Mouse (Mus musculus) erythroid progenitor cell, adult 5-6 weeks (primary cell): ENCODE measurements around the gene Aspscr1. TPM values are rescaled to one million over a fixed set of nuclear protein-coding genes. Genes with fewer than 3 reads are reported as not detected.

Source experiments
- ATAC-seq: replicated peaks from 2 replicates; pipeline ENCODE4 v1.8.0; 2016; ENCODE audit warnings: moderate number of reproducible peaks, mild to moderate bottlenecking, moderate TSS enrichment, inconsistent platforms; ENCODE audit not compliant: poor library complexity, low FRiP score, severe bottlenecking
- total RNA-seq, 2 experiments: library from RNA; stranded (forward) in 1 of 2; stranded (reverse) in 1 of 2; fragments of 150-400 nt in 1 of 2; fragments of 186-747, 209-891 nt in 1 of 2; gene quantifications; 2 replicates each; pipeline versions ENCODE4 v1.2.3 to v1.2.4; 2015 to 2017; ENCODE audit warnings: low replicate concordance in 2 of 2

Gene Aspscr1
- total RNA-seq, 2 experiments from 2014 or later = 33.1 to 59.7 TPM

DNA sequence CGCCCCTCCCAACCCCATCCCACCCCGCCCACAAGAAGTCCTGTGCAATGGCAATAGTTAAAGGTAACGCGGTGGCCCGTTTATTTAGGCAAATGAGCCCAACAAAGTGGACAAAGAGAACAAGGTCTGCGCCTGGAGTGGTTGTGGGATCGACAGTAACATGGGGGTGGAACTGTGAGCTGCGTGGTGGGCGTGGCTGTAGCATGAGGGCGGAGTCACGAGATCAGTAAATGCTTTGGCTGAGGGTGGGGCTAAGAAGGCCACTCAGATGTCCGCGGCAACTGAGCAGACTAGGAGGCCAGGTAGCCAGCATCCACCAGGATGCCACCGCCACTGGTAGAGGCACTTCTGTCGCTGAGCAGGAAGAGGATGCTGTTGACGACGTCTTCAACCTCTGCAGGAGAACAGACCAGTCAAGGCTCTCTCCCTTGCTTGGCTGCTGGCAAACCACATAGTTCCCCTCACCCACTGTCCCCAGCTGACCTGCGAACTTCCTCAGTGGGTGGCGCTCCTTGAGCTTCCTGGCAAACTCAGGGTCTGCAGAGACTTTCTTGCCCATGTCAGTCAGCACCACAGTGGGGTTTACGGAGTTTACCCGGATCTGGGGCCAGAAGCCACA, 56.8 kb downstream of the Aspscr1 start:
- ATAC-seq = 0 out of 2 replicates have a peak, but pooled peaks have one; percentile 33

GRCm38 (mm10) chr11:120730331-120730870, 57.6 kb downstream of the Aspscr1 start:
- no peak for ATAC-seq

DNA sequence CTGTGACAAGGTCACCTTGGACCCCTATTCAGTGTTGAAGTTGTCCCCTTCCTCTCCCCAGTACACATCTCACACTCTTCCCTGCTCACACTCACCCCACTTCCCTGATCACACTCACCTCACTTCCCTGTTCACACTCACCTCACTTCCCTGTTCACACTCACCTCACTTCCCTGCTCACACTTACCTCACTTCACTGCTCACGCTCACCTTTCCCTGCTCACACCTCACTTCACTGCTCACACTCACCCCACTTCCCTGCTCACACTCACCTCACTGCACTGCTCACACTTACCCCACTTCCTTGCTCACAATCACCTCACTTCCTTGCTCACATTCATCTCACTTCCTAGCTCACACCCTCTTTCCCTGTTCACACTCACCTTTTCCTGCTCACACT, 58.6 kb downstream of the Aspscr1 start:
- ATAC-seq = no peak

DNA sequence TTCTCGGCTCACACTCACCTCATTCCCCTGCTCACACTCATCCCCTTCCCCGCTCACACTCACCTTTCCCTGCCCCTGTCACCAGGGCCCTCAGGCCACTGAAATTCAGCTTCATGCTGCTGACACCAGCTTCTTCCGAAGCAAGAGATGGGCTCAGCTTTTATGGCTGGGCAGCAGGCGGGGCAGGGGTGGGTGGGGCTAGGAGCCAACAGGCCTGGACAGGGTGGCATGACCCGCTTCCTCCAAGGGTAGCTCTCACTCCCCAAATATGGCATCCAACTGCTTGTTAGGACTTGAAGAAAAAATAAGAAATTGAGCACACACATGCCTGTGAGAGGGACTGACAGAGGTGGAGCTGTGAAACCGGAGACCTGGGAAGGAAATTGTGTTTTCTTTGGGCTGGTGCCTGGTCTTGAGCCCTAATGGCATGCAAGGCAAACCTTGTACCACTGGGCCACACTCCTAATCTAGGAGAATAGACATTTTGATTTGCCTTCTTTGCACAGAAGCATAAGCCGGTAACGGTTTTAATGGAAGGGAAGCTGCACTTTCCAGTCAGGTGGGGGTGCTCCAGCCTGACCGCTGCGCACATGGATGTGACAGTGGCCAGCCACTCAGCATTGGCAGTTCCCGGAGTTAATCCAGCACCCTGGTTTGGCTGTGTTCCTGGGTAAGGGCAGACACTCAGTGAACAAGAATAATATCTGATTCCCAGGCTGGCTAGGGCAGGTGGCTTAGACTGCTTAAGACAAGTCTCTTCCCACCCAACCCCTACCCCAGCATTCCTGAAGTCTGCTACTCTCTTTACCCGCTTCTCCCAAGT, 59.3 kb downstream of the Aspscr1 start, which contains the start of gene Cbr2:
Gene Cbr2, minus strand, starts transcription at position 257 of the 823 bp plus-strand sequence.
- ATAC-seq = no peak

DNA sequence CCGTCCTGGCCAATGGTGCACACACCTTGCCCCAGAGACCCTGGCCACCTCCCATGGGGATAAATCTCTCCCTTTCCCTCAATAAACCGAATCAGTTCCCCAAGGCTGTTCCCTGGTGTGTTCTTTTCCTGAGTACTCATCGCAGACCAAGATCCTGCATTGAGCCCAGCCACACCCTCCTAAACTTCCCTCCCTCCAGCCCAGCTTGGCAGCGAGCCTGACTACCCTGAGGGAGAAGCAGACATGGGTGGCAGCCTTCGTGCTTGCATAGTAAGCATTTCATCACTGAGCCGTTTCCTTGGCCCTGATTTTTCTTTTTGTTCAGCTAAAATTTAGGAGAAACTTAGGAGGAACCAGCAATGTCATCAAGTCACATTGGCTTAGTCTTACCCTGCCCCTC, 60.7 kb downstream of the Aspscr1 start:
- no peak for ATAC-seq

DNA sequence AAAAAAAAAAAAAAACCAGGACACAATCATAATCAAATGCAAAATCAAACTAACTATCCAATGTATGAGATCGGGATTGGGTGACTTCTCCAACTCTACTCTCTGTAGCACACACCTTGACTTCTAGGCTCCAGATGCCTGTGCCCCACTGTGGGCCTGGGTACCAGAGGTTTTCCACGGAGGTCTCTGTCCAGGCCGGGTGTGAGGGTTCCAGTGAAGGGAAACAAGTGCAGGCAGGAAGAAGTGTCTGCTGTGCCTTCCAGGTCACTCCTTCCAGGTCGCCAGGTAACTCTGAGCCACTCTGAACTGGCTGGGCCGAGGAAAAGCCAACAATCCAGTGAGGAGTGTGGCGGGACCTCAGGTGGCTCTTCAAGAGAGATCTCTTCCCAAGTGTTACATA, 63.7 kb downstream of the Aspscr1 start:
- no peak for ATAC-seq

- no peak for ATAC-seq
Measured at GRCm38 (mm10) chr11:120740981-120741380, 68.2 kb downstream of the Aspscr1 start.

DNA sequence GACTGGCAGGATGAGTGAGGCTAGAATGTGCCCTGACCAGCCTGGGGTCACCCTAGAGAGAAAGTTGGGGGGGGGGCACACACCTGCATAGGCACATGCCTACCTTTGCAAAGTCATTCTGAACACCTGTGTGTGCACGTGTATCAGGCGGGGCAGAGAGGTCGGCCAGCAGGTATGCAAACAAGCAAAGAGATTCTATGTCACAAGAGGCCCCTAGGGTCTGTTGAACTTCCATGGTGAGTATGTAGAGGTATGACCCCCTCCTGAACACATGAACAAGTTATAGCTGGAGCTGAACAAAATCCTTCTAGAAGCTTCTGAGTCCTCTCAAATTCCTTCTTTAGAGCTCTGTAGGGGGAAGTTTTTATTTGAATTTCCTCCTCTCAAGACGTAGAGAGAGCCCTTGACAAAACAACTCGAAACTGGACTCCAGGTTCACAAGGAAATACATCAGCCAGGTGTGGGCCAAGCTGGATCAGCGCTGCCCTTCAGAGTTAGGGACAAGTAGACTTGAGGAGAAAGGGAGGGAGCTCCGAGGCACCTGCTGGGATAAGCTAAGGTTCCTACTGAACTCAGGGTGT, 71.4 kb downstream of the Aspscr1 start:
- ATAC-seq = no peak

DNA sequence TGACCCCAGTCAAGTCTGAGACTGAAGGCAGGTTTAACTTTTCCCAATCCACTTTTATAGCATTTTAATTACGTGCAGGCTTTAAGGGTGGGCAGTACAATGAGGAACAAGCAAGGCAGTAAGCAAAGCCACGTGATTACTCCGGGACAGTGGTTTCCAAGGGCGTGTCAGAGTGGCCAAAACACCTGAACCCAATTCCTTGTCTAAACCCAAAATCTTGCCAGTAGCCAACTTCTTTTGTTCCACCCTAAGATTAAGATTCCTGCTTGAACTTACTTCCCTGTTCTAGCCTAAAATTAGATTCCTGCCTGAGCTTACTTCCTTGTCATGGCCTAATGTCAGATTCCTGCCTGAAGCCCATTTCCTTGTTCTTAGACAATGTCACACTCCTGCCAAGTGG, 75.2 kb downstream of the Aspscr1 start:
- no peak for ATAC-seq

DNA sequence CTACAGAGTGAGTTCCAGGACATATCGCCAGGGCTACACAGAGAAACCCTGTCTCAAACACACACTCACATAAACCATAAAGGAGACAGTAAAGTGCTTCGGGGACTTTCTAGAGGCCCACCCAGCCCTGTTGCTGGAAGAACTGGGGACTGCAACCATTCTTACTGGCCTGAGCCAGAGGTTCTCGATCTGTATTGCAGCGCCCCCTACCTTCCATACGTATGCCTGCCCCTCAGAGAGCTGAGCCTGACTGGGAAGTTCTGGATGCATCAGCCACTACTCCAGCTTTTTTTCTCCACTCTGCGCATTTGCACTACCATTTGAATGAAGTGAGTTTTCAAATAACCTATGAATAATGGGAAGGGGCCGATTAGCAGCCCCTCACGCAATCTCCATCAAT, 76.7 kb downstream of the Aspscr1 start:
- ATAC-seq = peak; percentile 70; the same call in 1 of the 2 replicates

DNA sequence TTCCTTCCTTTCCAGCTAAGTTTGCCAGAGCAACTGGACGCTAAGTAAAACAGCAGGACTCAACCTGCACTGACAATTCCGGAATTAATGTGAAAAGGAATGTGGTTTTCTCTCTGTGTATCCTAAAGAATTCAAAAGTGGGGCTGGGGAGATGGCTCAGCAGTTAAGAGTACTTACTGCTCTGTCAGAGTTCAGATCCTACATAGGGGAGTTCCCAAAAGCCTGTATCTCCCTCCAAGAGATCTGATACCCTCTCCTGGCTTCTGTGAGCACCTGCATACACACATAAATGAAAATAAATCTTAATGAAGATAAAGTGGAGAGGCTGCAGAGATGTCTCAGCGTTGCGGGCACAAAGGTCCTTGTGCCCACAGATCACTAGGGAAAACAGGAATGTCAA, 78.8 kb downstream of the Aspscr1 start:
- ATAC-seq = no peak

Other genes with a start within 250 kb of the Aspscr1 start
Only the 30 nearest of the 32 such genes appear.
- not detected in 2 replicates for gene Pde6g, start 219.5 kb upstream of the Aspscr1 start, total RNA-seq (2015; ENCODE audit: low replicate concordance)
- not detected in 2 replicates for gene Pde6g, start 219.5 kb upstream of the Aspscr1 start, total RNA-seq (2017; ENCODE audit: low replicate concordance)
- gene Oxld1, start 214.9 kb upstream of the Aspscr1 start, total RNA-seq (2015; ENCODE audit: low replicate concordance) = 4.3 TPM in 1 of 2 replicates, not detected in the other
- gene Oxld1, start 214.9 kb upstream of the Aspscr1 start, total RNA-seq (2017; ENCODE audit: low replicate concordance) = 1.4 and 5.0 TPM in 2 replicates
- 5.8 and 26.8 TPM in 2 replicates for gene Ccdc137, start 214.9 kb upstream of the Aspscr1 start, total RNA-seq (2015; ENCODE audit: low replicate concordance)
- gene Ccdc137, start 214.9 kb upstream of the Aspscr1 start, total RNA-seq (2017; ENCODE audit: low replicate concordance) = 21.2 and 24.0 TPM in 2 replicates
- gene Arl16, start 205.4 kb upstream of the Aspscr1 start, total RNA-seq (2015; ENCODE audit: low replicate concordance) = 13.8 and 22.0 TPM in 2 replicates
- gene Arl16, start 205.4 kb upstream of the Aspscr1 start, total RNA-seq (2017; ENCODE audit: low replicate concordance) = 3.8 and 16.7 TPM in 2 replicates
- 10.8 and 17.6 TPM in 2 replicates for gene Mrpl12, start 188.4 kb upstream of the Aspscr1 start, total RNA-seq (2015; ENCODE audit: low replicate concordance)
- 11.6 and 13.7 TPM in 2 replicates for gene Mrpl12, start 188.4 kb upstream of the Aspscr1 start, total RNA-seq (2017; ENCODE audit: low replicate concordance)
- gene Slc25a10, start 181.1 kb upstream of the Aspscr1 start, total RNA-seq (2015; ENCODE audit: low replicate concordance) = 7.2 and 17.6 TPM in 2 replicates
- 25.4 and 40.1 TPM in 2 replicates for gene Slc25a10, start 181.1 kb upstream of the Aspscr1 start, total RNA-seq (2017; ENCODE audit: low replicate concordance)
- gene Gcgr, start 142.3 kb upstream of the Aspscr1 start, total RNA-seq (2015; ENCODE audit: low replicate concordance) = not detected in 2 replicates
- not detected in 2 replicates for gene Gcgr, start 142.3 kb upstream of the Aspscr1 start, total RNA-seq (2017; ENCODE audit: low replicate concordance)
- 19.8 and 23.5 TPM in 2 replicates for gene Mcrip1, start 123.2 kb upstream of the Aspscr1 start, total RNA-seq (2015; ENCODE audit: low replicate concordance)
- gene Mcrip1, start 123.2 kb upstream of the Aspscr1 start, total RNA-seq (2017; ENCODE audit: low replicate concordance) = 1.7 and 5.6 TPM in 2 replicates
- not detected in 2 replicates for gene Ppp1r27, start 121.8 kb upstream of the Aspscr1 start, total RNA-seq (2015; ENCODE audit: low replicate concordance)
- gene Ppp1r27, start 121.8 kb upstream of the Aspscr1 start, total RNA-seq (2017; ENCODE audit: low replicate concordance) = not detected in 2 replicates
- gene P4hb, start 99.7 kb upstream of the Aspscr1 start, total RNA-seq (2015; ENCODE audit: low replicate concordance) = 101 and 104 TPM in 2 replicates
- gene P4hb, start 99.7 kb upstream of the Aspscr1 start, total RNA-seq (2017; ENCODE audit: low replicate concordance) = 112 and 141 TPM in 2 replicates
- gene Arhgdia, start 91.3 kb upstream of the Aspscr1 start, total RNA-seq (2015; ENCODE audit: low replicate concordance) = 134 and 150 TPM in 2 replicates
- 45.3 and 49.3 TPM in 2 replicates for gene Arhgdia, start 91.3 kb upstream of the Aspscr1 start, total RNA-seq (2017; ENCODE audit: low replicate concordance)
- 72.9 and 87.2 TPM in 2 replicates for gene Alyref, start 74.6 kb upstream of the Aspscr1 start, total RNA-seq (2015; ENCODE audit: low replicate concordance)
- 142 and 227 TPM in 2 replicates for gene Alyref, start 74.6 kb upstream of the Aspscr1 start, total RNA-seq (2017; ENCODE audit: low replicate concordance)
- 28.1 and 35.0 TPM in 2 replicates for gene Anapc11, start 74.6 kb upstream of the Aspscr1 start, total RNA-seq (2015; ENCODE audit: low replicate concordance)
- 2.8 and 12.1 TPM in 2 replicates for gene Anapc11, start 74.6 kb upstream of the Aspscr1 start, total RNA-seq (2017; ENCODE audit: low replicate concordance)
- not detected in 2 replicates for gene Npb, start 64.5 kb upstream of the Aspscr1 start, total RNA-seq (2015; ENCODE audit: low replicate concordance)
- gene Npb, start 64.5 kb upstream of the Aspscr1 start, total RNA-seq (2017; ENCODE audit: low replicate concordance) = not detected in 2 replicates
- 13.3 and 14.7 TPM in 2 replicates for gene Pcyt2, start 55.0 kb upstream of the Aspscr1 start, total RNA-seq (2015; ENCODE audit: low replicate concordance)
- 20.7 and 23.1 TPM in 2 replicates for gene Pcyt2, start 55.0 kb upstream of the Aspscr1 start, total RNA-seq (2017; ENCODE audit: low replicate concordance)
- gene Sirt7, start 47.7 kb upstream of the Aspscr1 start, total RNA-seq (2015; ENCODE audit: low replicate concordance) = 59.9 and 61.3 TPM in 2 replicates
- 81.2 and 85.6 TPM in 2 replicates for gene Sirt7, start 47.7 kb upstream of the Aspscr1 start, total RNA-seq (2017; ENCODE audit: low replicate concordance)
- 36.0 TPM in 2 replicates for gene Mafg, start 39.4 kb upstream of the Aspscr1 start, total RNA-seq (2015; ENCODE audit: low replicate concordance)
- gene Mafg, start 39.4 kb upstream of the Aspscr1 start, total RNA-seq (2017; ENCODE audit: low replicate concordance) = 71.3 and 91.6 TPM in 2 replicates
- 2.1 TPM in 1 of 2 replicates, not detected in the other for gene Pycr1, start 29.2 kb upstream of the Aspscr1 start, total RNA-seq (2015; ENCODE audit: low replicate concordance)
- 1.1 TPM in 1 of 2 replicates, not detected in the other for gene Pycr1, start 29.2 kb upstream of the Aspscr1 start, total RNA-seq (2017; ENCODE audit: low replicate concordance)
- not detected in 2 replicates for gene Myadml2, start 24.8 kb upstream of the Aspscr1 start, total RNA-seq (2015; ENCODE audit: low replicate concordance)
- not detected in 2 replicates for gene Myadml2, start 24.8 kb upstream of the Aspscr1 start, total RNA-seq (2017; ENCODE audit: low replicate concordance)
- not detected in 2 replicates for gene Notum, start 11.8 kb upstream of the Aspscr1 start, total RNA-seq (2015; ENCODE audit: low replicate concordance)
- gene Notum, start 11.8 kb upstream of the Aspscr1 start, total RNA-seq (2017; ENCODE audit: low replicate concordance) = not detected in 2 replicates
- 7.1 and 35.3 TPM in 2 replicates for gene Cenpx, start 40.8 kb downstream of the Aspscr1 start, total RNA-seq (2015; ENCODE audit: low replicate concordance)
- 15.0 and 21.2 TPM in 2 replicates for gene Cenpx, start 40.8 kb downstream of the Aspscr1 start, total RNA-seq (2017; ENCODE audit: low replicate concordance)
- 3.4 and 6.1 TPM in 2 replicates for gene Lrrc45, start 41.0 kb downstream of the Aspscr1 start, total RNA-seq (2015; ENCODE audit: low replicate concordance)
- 12.3 and 12.9 TPM in 2 replicates for gene Lrrc45, start 41.0 kb downstream of the Aspscr1 start, total RNA-seq (2017; ENCODE audit: low replicate concordance)
- gene Rac3, start 48.5 kb downstream of the Aspscr1 start, total RNA-seq (2015; ENCODE audit: low replicate concordance) = not detected in 2 replicates
- 1.3 and 3.5 TPM in 2 replicates for gene Rac3, start 48.5 kb downstream of the Aspscr1 start, total RNA-seq (2017; ENCODE audit: low replicate concordance)
- 3.6 TPM in 1 of 2 replicates, not detected in the other for gene Dcxr, start 54.3 kb downstream of the Aspscr1 start, total RNA-seq (2015; ENCODE audit: low replicate concordance)
- 7.2 TPM in 1 of 2 replicates, not detected in the other for gene Dcxr, start 54.3 kb downstream of the Aspscr1 start, total RNA-seq (2017; ENCODE audit: low replicate concordance)
- 21.8 and 23.4 TPM in 2 replicates for gene Cbr2, start 59.1 kb downstream of the Aspscr1 start, total RNA-seq (2015; ENCODE audit: low replicate concordance)
- not detected in 2 replicates for gene Cbr2, start 59.1 kb downstream of the Aspscr1 start, total RNA-seq (2017; ENCODE audit: low replicate concordance)
- 3.2 and 12.6 TPM in 2 replicates for gene Hmga1b, start 89.8 kb downstream of the Aspscr1 start, total RNA-seq (2015; ENCODE audit: low replicate concordance)
- gene Hmga1b, start 89.8 kb downstream of the Aspscr1 start, total RNA-seq (2017; ENCODE audit: low replicate concordance) = 3.0 and 5.7 TPM in 2 replicates
- gene Rfng, start 111.2 kb downstream of the Aspscr1 start, total RNA-seq (2015; ENCODE audit: low replicate concordance) = 3.2 and 6.7 TPM in 2 replicates
- gene Rfng, start 111.2 kb downstream of the Aspscr1 start, total RNA-seq (2017; ENCODE audit: low replicate concordance) = 0.91 and 1.3 TPM in 2 replicates
- gene Gps1, start 111.3 kb downstream of the Aspscr1 start, total RNA-seq (2015; ENCODE audit: low replicate concordance) = 31.4 and 39.0 TPM in 2 replicates
- gene Gps1, start 111.3 kb downstream of the Aspscr1 start, total RNA-seq (2017; ENCODE audit: low replicate concordance) = 17.6 and 19.9 TPM in 2 replicates
- gene Dus1l, start 123.4 kb downstream of the Aspscr1 start, total RNA-seq (2015; ENCODE audit: low replicate concordance) = 46.1 and 62.0 TPM in 2 replicates
- gene Dus1l, start 123.4 kb downstream of the Aspscr1 start, total RNA-seq (2017; ENCODE audit: low replicate concordance) = 15.4 and 24.6 TPM in 2 replicates
- gene Fasn, start 151.6 kb downstream of the Aspscr1 start, total RNA-seq (2015; ENCODE audit: low replicate concordance) = 3.2 and 16.3 TPM in 2 replicates
- gene Fasn, start 151.6 kb downstream of the Aspscr1 start, total RNA-seq (2017; ENCODE audit: low replicate concordance) = 0.83 and 2.8 TPM in 2 replicates